Mouse (Mus musculus) heart, embryonic 14.5 days (tissue): Measurements from ENCODE around the gene Aasdhppt. TPM values are rescaled to one million over a fixed set of nuclear protein-coding genes. Genes with fewer than 3 reads are reported as not detected.

ENCODE experiments used
- ATAC-seq: fragments of 200-750 bp; cut with Nextera tagmentation; 2 replicates; pipeline ENCODE4 v1.8.0; 2017; ENCODE audit warnings: low read depth, moderate TSS enrichment; ENCODE audit not compliant: insufficient number of reproducible peaks, insufficient read depth, low FRiP score
- H3K27ac ChIP-seq, 2 experiments: fragments of 200-500 bp in 1 of 2; fragments of 300-500 bp in 1 of 2; sonication (generic) in 1 of 2; replicated peaks in 1 of 2; 2 replicates each; pipeline ENCODE4 v1.5.1; 2012 to 2014; ENCODE audit warnings: low read depth in 2 of 2, low read length in 2 of 2, control low read depth in 1 of 2, mild to moderate bottlenecking in 1 of 2, mixed read lengths in 1 of 2; ENCODE audit not compliant: control insufficient read depth in 1 of 2, insufficient read depth in 1 of 2
- H3K27me3 ChIP-seq: fragments of 300-500 bp; sonication (generic); 2 replicates; pipeline ENCODE4 v1.6.1; 2014; ENCODE audit warnings: mild to moderate bottlenecking, low read length, control low read depth; ENCODE audit not compliant: control insufficient read depth, insufficient read depth
- H3K36me3 ChIP-seq: fragments of 300-500 bp; sonication (generic); 2 replicates; pipeline ENCODE4 v1.6.1; 2014; ENCODE audit warnings: mild to moderate bottlenecking, control low read depth, low read length, mixed read lengths; ENCODE audit not compliant: control insufficient read depth, insufficient read depth
- H3K4me1 ChIP-seq, 2 experiments: fragments of 200-500 bp in 1 of 2; fragments of 300-500 bp in 1 of 2; sonication (generic) in 1 of 2; 2 replicates each; pipeline ENCODE4 v1.6.1; 2012 to 2014; ENCODE audit warnings: low read length in 2 of 2, control low read depth in 1 of 2, mixed read lengths in 1 of 2; ENCODE audit not compliant: control insufficient read depth in 2 of 2, insufficient read depth in 2 of 2
- H3K4me2 ChIP-seq: fragments of 300-500 bp; sonication (generic); 2 replicates; pipeline ENCODE4 v1.6.1; 2014; ENCODE audit warnings: mild to moderate bottlenecking, low read length
- H3K4me3 ChIP-seq, 2 experiments: fragments of 200-500 bp in 1 of 2; fragments of 300-500 bp in 1 of 2; sonication (generic) in 1 of 2; 2 replicates each; pipeline ENCODE4 v1.5.1; 2012 to 2014; ENCODE audit warnings: low read length in 2 of 2, mild to moderate bottlenecking in 2 of 2, control low read depth in 1 of 2, low read depth in 1 of 2, moderate library complexity in 1 of 2; ENCODE audit not compliant: control insufficient read depth in 1 of 2, insufficient read depth in 1 of 2
- H3K9ac ChIP-seq: fragments of 300-500 bp; sonication (generic); 2 replicates; pipeline ENCODE4 v1.6.1; 2014; ENCODE audit warnings: mild to moderate bottlenecking, low read length
- H3K9me3 ChIP-seq: fragments of 300-500 bp; sonication (generic); 2 replicates; pipeline ENCODE4 v1.6.1; 2016; ENCODE audit warnings: low read length, control low read depth; ENCODE audit not compliant: control insufficient read depth
- WGBS: fragments of 180-500 bp; shearing (Covaris S2); extraction: QIAGEN DNeasy Blood & Tissue Kit; methylation state at CpG from one replicate; pipeline ENCODE4 v1.1.7; 2014; 5-methylcytosine and 5-hydroxymethylcytosine counted together
- polyA plus RNA-seq: library from polyadenylated mRNA; unstranded; fragments of >200 nt; fragmentation: Nextera tagmentation; extraction: Ambion mirVana; gene quantifications from 2 replicates; pipeline ENCODE4 v1.2.1, GENCODE M21; 2014

Gene Aasdhppt
- polyA plus RNA-seq, result 25.4 and 26.1 TPM in 2 replicates

DNA sequence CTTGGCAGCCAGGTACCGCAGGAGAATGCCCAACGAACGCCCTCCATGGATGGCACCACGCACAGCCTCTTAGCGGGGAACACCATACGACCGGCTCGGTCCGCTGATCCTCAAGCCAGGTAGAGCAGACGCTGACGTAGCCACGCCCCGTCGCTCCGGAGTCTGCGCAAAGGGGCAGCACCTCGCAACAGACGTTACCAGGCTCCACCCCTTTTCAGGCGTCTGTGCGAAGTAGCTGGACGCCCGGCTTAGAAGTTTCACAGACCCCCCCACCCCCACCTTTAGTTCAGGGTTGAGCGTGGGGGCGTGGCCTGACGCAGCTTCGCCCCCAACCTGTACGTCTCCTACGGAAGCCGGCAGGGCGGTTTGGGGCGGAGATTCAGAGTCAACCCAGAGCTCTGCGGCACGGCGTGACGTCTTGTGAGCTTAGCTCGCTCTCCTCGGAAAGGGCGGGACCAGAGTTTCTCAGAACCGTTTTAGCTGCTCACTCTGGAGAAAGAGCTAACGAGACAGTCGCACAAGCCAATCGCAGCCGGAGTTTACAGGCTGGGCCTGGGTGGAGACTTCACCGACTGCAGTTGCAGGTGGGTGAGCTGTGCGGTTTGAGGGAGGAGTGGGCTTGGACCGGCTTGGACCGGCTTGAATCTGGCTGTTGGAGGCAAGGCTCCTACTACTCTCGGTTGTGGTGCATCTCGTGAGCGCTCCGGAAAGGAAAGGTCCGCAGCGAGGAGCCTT, at the start of gene Aasdhppt, which contains the start of gene Kbtbd3:
Gene Aasdhppt, minus strand, starts transcription at position 121 of the 735 bp plus-strand sequence.
Gene Kbtbd3, plus strand, starts transcription at position 483 of the 735 bp plus-strand sequence.
- peak; percentile 99 for ATAC-seq
- Histone ChIP-seq H3K4me2 (peak within 1 kb of the TSS; percentile 84), H3K27me3 (no peaks in the 10 kb centered on the region), H3K4me3 (peak within 1 kb of the TSS; percentile 70 to 75), H3K4me1 (peaks cover 0 to 21% of the 10 kb centered on the region in 2 experiments; a peak in 2 of 4 replicates), H3K36me3 (peaks cover 8% of the 10 kb centered on the region), H3K9me3 (no peaks in the 10 kb centered on the region), H3K9ac (peak within 1 kb of the TSS; percentile 88), H3K27ac (peak within 1 kb of the TSS; percentile 87 to 92)
- under 1% methylated on average over 53 of the region's 53 CpGs for WGBS

DNA sequence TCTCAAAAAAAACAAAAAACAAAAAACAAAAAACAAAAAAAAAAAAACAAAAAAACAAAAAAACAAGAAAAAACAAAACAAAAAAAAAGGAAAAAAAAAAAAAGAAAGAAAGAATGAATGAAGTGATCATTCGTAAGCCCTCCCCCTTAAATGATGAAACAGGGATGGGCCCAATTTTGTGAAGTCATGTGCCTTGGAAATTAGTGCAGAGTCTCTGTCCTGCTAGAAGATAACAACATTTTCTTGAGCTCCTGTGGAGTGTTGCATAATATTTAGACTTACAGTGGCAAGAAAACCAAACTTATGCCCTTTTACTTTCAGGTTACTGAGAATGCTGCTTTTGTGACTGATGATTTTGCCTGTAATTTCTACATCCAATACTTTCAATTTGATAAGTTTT, 43.9 kb upstream of the Aasdhppt start:
- Histone ChIP-seq H3K9me3 (no peaks in the 10 kb centered on the region), H3K27me3 (no peaks in the 10 kb centered on the region), H3K27ac (no peak overlapping the region), H3K36me3 (no peaks in the 10 kb centered on the region), H3K4me1 (no peaks in the 10 kb centered on the region), H3K9ac (no peak overlapping the region), H3K4me2 (no peak overlapping the region), H3K4me3 (no peak overlapping the region)
- 74% methylated on average over 1 of the region's 1 CpGs for WGBS
- ATAC-seq, result no peak

DNA sequence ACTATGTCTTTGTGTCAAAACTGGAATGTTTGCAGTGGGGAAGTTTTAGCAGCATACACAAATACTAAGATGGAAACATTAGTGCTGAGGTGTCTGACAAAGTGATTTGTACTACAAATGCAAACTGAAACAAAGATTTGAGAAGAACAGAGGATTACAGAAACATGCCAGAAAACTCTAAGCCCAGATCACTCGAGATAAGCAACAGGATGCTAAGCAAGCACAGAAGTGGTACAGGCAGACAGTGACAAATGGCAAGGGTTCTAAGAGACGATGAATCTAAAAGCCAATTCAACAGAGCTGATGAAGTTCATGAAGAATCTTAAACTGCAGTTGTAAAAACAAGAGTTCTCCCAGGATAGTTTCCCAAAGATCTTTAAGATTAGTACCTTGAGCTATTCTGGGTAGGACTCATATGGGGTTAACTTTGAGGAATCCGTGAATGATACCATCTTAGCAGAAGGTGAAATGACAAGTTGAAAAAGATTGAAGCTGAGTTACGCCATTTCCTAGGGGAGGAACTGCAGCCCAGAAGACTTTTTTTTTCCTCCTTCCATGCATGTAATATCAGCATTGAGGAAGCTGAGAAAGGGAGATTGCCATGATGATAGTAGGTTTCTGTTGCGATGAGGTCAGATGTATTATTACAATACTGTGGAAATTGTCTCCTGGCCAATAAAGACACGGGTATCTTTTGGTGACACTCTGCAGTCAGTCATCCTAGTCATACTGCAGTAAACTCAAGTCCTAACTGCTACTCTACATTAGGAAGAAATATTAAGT, 9.9 kb upstream of the Aasdhppt start:
- H3K4me2 ChIP-seq, result no peak overlapping the region
- ATAC-seq, result no peak
- no peaks in the 10 kb centered on the region for H3K9me3 ChIP-seq
- peaks cover 14% of the 10 kb centered on the region for H3K36me3 ChIP-seq
- H3K4me3 ChIP-seq, result no peak overlapping the region
- H3K9ac ChIP-seq, result no peak overlapping the region
- 78% methylated on average over 6 of the region's 6 CpGs for WGBS
- H3K4me1 ChIP-seq, result no peaks in the 10 kb centered on the region
- H3K27ac ChIP-seq, result no peak overlapping the region
- no peaks in the 10 kb centered on the region for H3K27me3 ChIP-seq

DNA sequence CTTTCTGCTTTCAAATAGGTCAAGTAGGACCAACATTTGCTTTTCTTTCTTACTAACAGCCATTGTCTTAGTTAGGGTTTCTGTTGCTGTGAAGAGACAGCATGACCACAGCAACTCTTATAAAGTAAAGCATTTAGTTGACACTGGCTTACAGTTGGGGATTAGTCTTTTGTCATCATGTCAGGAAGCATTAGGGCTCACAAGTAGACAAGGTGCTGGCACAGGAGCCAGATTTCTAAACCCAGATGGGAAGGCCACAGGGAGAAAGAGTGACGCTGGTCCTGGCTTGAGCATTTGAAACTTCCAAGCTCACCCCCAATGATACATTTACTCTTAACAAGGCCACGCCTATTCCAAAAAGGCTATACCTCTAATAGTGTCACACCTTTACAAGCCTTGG, 6.5 kb upstream of the Aasdhppt start:
- Histone ChIP-seq H3K27me3 (no peaks in the 10 kb centered on the region), H3K27ac (no peak overlapping the region), H3K9ac (no peak overlapping the region), H3K4me3 (no peak overlapping the region), H3K4me2 (no peak overlapping the region), H3K36me3 (peaks cover 16% of the 10 kb centered on the region), H3K4me1 (peaks cover 0 to 8% of the 10 kb centered on the region in 2 experiments; a peak in 2 of 4 replicates), H3K9me3 (no peaks in the 10 kb centered on the region)
- WGBS, result 90% methylated on average over 2 of the region's 2 CpGs
- ATAC-seq, result no peak

DNA sequence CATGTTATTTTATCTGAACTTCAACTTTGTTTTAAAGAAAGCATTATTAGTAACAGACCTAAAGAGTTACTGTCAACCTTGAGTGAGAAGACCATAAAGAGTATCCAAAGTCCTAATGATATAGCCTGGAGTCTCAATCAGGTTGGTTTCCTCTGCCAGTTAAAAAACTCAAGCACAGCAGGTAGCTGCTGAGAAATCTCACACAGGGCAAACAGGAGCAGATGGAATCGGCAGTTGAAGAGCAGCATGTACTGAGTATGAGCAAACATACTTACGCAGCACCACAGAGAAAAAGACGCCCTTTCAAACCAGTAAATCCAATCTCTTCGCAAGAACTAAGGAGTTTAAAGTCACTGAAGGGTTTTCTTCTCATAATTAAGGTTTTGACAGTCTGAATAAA, 4.7 kb upstream of the Aasdhppt start:
- Histone ChIP-seq H3K36me3 (peaks cover 15% of the 10 kb centered on the region), H3K4me1 (peaks cover 0 to 13% of the 10 kb centered on the region in 2 experiments; a peak in 2 of 4 replicates), H3K9ac (no peak overlapping the region), H3K4me2 (no peak overlapping the region), H3K27me3 (no peaks in the 10 kb centered on the region), H3K27ac (no peak overlapping the region), H3K4me3 (no peak overlapping the region), H3K9me3 (no peaks in the 10 kb centered on the region)
- no peak for ATAC-seq
- WGBS, result 91% methylated on average over 4 of the region's 4 CpGs

DNA sequence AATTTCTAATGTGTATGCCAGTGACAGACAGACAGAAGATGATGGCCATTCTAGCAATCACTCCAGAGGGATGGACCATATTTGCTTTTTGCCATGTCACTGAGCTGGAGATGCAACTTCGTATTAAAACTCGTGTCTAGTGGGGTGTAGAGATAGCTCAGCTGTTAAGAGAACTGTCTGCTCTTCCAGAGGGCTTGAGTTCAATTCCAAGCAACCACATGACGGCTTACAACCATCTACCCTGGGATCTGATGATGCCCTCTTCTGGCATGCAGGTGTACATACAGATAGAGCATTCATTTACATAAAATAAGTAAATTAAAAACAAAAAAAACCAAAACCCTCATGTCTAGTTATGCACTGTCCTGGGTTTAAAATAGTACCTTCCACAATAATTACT, 1.9 kb upstream of the Aasdhppt start:
- Histone ChIP-seq H3K27me3 (no peaks in the 10 kb centered on the region), H3K4me1 (peaks cover 0 to 21% of the 10 kb centered on the region in 2 experiments; a peak in 2 of 4 replicates), H3K9me3 (no peaks in the 10 kb centered on the region), H3K9ac (no peak overlapping the region), H3K4me3 (no peak overlapping the region), H3K36me3 (peaks cover 11% of the 10 kb centered on the region), H3K27ac (no peak overlapping the region), H3K4me2 (no peak overlapping the region)
- WGBS, result 80% methylated on average over 3 of the region's 3 CpGs
- ATAC-seq, result no peak

DNA sequence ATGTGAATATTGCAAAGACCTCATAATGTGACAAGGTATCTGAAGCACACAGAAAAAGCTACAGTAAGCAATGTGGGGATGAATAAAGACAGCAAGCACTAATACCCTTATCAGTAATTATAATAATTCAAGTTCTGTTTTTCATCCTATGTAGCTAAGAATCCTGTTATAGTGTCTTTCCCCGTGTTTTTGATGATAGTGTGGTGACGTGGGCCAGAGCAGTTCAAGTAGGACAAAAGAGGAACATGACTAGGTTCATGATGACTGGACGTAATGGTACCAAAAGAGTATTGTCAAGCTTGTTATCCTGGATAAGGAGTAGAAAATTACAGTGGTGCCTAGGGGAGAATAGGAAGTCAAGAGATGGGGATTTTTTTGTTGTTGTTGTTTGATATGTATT, 1.4 kb upstream of the Aasdhppt start:
- H3K4me3 ChIP-seq, result peak overlapping the region in 1 of 2 experiments; percentile 75; a peak in 1 of 4 replicates
- H3K27me3 ChIP-seq, result no peaks in the 10 kb centered on the region
- peak overlapping the region; percentile 88 for H3K9ac ChIP-seq
- peak overlapping the region; percentile 78 for H3K4me2 ChIP-seq
- no peaks in the 10 kb centered on the region for H3K9me3 ChIP-seq
- no peak for ATAC-seq
- H3K36me3 ChIP-seq, result peaks cover 11% of the 10 kb centered on the region
- WGBS, result 43% methylated on average over 3 of the region's 3 CpGs
- H3K4me1 ChIP-seq, result peaks cover 0 to 21% of the 10 kb centered on the region in 2 experiments; a peak in 2 of 4 replicates
- H3K27ac ChIP-seq, result no peak overlapping the region
